Mouse (Mus musculus) hindbrain, embryonic 14.5 days (tissue): ENCODE data around the gene Rxra. TPM values are rescaled to one million over a fixed set of nuclear protein-coding genes. Genes with fewer than 3 reads are reported as not detected.
A peak's percentile ranks its signal among the peaks of the same experiment; 100 is the strongest.

ENCODE experiments used
- ATAC-seq: fragments of 200-750 bp; cut with Nextera tagmentation; 2 replicates; pipeline ENCODE4 v1.8.0; 2017; ENCODE audit warnings: moderate number of reproducible peaks, mild to moderate bottlenecking, moderate TSS enrichment, moderate library complexity; ENCODE audit not compliant: low FRiP score
- DNase-seq: peaks from one replicate; pipeline ENCODE4 v3.0.0-alpha.2; 2015; ENCODE audit warnings: low spot score
- H3K27ac ChIP-seq: fragments of 300-500 bp; sonication (generic); 2 replicates; pipeline ENCODE4 v1.5.1; 2014; ENCODE audit warnings: mild to moderate bottlenecking, moderate library complexity
- H3K27me3 ChIP-seq: fragments of 300-500 bp; sonication (generic); 2 replicates; pipeline ENCODE4 v1.6.1; 2014; ENCODE audit warnings: mild to moderate bottlenecking, low read length, mixed read lengths; ENCODE audit not compliant: control insufficient read depth, insufficient read depth
- H3K36me3 ChIP-seq: fragments of 300-500 bp; sonication (generic); replicated peaks from 2 replicates; pipeline ENCODE4 v1.6.1; 2014; ENCODE audit not compliant: control insufficient read depth, insufficient read depth
- H3K4me1 ChIP-seq: fragments of 300-500 bp; sonication (generic); replicated peaks from 2 replicates; pipeline ENCODE4 v1.6.1; 2014; ENCODE audit warnings: antibody characterized with exemption, low read length, mixed read lengths; ENCODE audit not compliant: control insufficient read depth, insufficient read depth
- H3K4me2 ChIP-seq: fragments of 300-500 bp; sonication (generic); replicated peaks from 2 replicates; pipeline ENCODE4 v1.6.1; 2014; ENCODE audit warnings: mild to moderate bottlenecking, moderate library complexity
- H3K4me3 ChIP-seq: fragments of 300-500 bp; sonication (generic); replicated peaks from 2 replicates; pipeline ENCODE4 v1.5.1; 2014; ENCODE audit warnings: mild to moderate bottlenecking, low read length
- H3K9ac ChIP-seq: fragments of 300-500 bp; sonication (generic); 2 replicates; pipeline ENCODE4 v1.6.1; 2014
- H3K9me3 ChIP-seq: fragments of 300-500 bp; sonication (generic); 2 replicates; pipeline ENCODE4 v1.6.1; 2016; ENCODE audit warnings: low read length; ENCODE audit not compliant: control insufficient read depth
- WGBS: fragments of 180-500 bp; shearing (Covaris S2); extraction: QIAGEN DNeasy Blood & Tissue Kit; methylation state at CpG from one replicate; pipeline ENCODE4 v1.1.7; 2014; 5-methylcytosine and 5-hydroxymethylcytosine counted together
- polyA plus RNA-seq: library from polyadenylated mRNA; unstranded; fragments of >200 nt; fragmentation: Nextera tagmentation; extraction: Ambion mirVana; gene quantifications from 2 replicates; pipeline ENCODE4 v1.2.1, GENCODE M21; 2014

The Rxra gene
- polyA plus RNA-seq, 1 experiment from 2014 or later = 2.4 TPM

DNA sequence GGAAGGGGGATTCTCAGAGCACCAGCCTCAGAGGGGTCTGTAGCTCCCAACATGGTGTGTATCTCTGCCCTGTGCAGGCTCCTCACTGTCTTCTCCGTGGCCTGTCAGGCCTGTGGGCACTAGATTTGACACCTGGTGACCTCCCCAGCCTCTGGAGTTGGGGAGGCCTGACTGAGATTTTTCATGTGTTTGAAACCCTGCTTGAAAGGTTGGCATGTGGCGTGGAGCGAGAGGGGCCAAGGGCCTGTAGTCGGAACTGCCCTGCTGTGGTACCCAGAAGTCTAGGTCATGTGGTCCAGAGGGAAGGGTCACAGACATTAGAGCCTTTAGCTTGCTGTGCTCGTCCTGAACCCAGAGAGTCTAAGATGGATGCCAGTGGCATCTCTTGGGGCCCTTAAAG lies 60.6 kb downstream of the Rxra start:
- H3K4me1 ChIP-seq = peaks cover 41% of the 10 kb centered on the region
- no peak overlapping the region for H3K4me3 ChIP-seq
- H3K27me3 ChIP-seq = no peaks in the 10 kb centered on the region
- no peak overlapping the region for H3K4me2 ChIP-seq
- H3K9ac ChIP-seq = no peak overlapping the region
- 83% methylated on average over 5 of the region's 5 CpGs for WGBS
- no peaks in the 10 kb centered on the region for H3K9me3 ChIP-seq
- 0 out of 2 replicates have a peak, but pooled peaks cover 3% of the 10 kb centered on the region for H3K36me3 ChIP-seq
- DNase-seq = no peak
- H3K27ac ChIP-seq = no peak overlapping the region
- ATAC-seq = no peak

DNA sequence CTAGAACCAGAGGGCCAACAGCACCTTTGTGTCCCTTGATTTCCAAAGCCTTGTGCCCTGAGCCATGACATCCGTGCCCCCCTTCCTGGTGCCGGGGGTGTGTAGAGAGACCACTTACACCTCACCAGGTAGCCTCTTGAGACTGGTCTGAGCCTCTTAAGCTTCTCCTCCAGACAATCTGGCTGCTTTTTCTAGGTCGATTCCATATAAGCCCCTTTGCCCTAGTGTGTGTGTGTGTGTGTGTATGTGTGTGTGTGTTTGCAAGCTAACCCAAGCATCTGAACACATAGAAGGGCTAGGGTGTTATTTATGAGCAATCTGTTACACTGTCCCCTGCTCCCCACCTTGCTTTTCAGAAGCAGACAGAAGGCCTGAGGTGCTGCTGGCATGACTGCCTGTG lies 62.2 kb downstream of the Rxra start:
- Histone ChIP-seq H3K9me3 (no peaks in the 10 kb centered on the region), H3K4me1 (peaks cover 34% of the 10 kb centered on the region), H3K9ac (no peak overlapping the region), H3K27me3 (no peaks in the 10 kb centered on the region), H3K4me2 (no peak overlapping the region), H3K4me3 (no peak overlapping the region), H3K27ac (no peak overlapping the region), H3K36me3 (0 out of 2 replicates have a peak, but pooled peaks cover 3% of the 10 kb centered on the region)
- DNase-seq = no peak
- WGBS = 90% methylated on average over 3 of the region's 3 CpGs
- ATAC-seq = no peak

DNA sequence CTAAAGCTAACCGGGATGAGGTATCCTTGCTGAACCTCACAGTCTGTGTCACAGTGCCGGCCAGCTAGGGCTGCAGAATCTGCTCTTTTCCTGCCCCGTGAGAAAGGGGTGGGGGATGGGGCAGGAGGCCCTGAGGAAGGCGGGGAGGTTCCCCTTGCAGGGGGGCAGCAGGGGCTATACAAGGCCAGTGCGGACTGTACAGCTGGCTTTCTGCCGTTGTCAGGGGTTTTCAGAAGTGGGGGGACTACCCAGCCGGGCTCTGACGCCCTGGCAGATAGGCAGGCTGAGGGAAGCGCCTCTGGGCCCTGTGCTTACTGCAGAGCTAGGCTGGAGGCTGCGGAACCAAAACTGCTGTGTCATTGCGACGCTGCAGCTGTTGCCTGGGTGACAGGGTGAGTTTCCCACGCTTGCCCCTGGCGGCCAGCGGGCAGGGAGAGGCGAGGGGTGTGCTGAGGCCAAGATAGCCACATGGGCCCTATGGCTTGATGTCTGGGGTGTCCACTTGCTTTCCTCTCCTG lies 63.9 kb downstream of the Rxra start:
- Histone ChIP-seq H3K9me3 (no peaks in the 10 kb centered on the region), H3K36me3 (0 out of 2 replicates have a peak, but pooled peaks cover 3% of the 10 kb centered on the region), H3K4me1 (peaks cover 27% of the 10 kb centered on the region), H3K9ac (peak overlapping the region; percentile 42), H3K27ac (peak overlapping the region; percentile 52), H3K27me3 (no peaks in the 10 kb centered on the region), H3K4me3 (no peak overlapping the region), H3K4me2 (peak overlapping the region; percentile 22; the same call in 1 of the 2 replicates)
- DNase-seq = peak; percentile 80
- peak; percentile 80 for ATAC-seq
- 4% methylated on average over 16 of the region's 16 CpGs for WGBS

DNA sequence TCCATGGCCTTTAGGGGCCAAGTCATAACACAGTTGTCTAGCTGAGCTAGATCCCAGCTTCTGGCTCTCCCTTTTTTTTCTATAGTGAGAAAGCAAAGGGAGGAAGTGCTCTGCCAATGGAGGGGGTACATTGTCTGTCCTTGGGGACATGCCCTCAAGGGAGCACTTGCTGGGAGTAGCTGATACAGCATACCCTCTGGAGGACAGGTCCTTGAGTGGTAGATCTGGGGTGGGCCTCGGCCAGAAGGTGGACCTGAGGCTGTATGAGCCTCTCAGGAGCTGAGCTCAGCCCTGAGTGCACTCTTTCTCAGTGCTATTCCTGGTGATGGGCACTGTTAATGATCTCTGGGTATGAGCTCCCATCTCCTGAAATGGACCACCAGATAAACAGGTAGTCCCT lies 66.9 kb downstream of the Rxra start:
- Histone ChIP-seq H3K9me3 (no peaks in the 10 kb centered on the region), H3K27me3 (no peaks in the 10 kb centered on the region), H3K36me3 (no peaks in the 10 kb centered on the region), H3K4me1 (peaks cover 38% of the 10 kb centered on the region), H3K4me2 (no peak overlapping the region), H3K4me3 (no peak overlapping the region), H3K9ac (no peak overlapping the region), H3K27ac (no peak overlapping the region)
- ATAC-seq = no peak
- 90% methylated on average over 1 of the region's 1 CpGs for WGBS
- no peak for DNase-seq

DNA sequence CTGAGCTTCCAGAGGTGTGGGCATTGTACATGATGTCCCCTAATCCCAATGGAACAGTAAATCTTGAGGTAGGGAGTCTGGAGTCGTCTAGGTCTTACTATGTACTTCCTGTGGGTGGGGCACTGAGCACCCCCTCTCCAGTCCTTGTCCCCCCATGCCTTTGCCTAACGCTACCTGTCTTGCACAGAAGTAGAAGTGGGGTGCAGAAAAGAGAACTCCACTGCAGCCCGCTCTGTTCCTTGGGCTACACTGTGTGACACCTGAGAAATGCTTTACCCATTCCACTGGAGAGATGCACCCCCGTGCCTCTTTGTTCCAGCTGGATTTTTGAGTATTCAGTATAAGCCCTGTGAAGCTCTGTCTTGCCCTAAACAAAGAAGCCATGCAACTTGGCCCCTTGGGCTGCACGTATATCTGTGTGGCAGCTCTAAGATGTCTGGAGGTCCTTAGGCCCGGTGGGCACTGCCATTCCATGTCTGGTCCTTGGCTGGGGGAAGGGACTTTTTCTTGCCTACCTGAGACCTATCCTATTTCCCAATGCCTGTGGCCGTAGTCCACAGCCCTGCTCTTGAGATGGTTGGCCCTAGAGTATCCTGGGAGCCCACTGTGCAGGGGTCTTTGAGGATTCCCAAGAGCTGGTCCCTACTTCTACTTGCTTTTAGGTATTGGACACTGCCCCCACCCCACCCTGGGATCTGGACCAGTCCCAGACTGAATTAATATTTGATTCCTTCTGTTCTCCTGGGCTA lies 67.8 kb downstream of the Rxra start:
- H3K27ac ChIP-seq = no peak overlapping the region
- H3K4me3 ChIP-seq = no peak overlapping the region
- DNase-seq (no peak), ATAC-seq (no peak)
- no peaks in the 10 kb centered on the region for H3K27me3 ChIP-seq
- H3K4me1 ChIP-seq = peaks cover 32% of the 10 kb centered on the region
- H3K9ac ChIP-seq = no peak overlapping the region
- no peak overlapping the region for H3K4me2 ChIP-seq
- 0 out of 2 replicates have a peak, but pooled peaks cover 5% of the 10 kb centered on the region for H3K36me3 ChIP-seq
- H3K9me3 ChIP-seq = no peaks in the 10 kb centered on the region
- 88% methylated on average over 7 of the region's 7 CpGs for WGBS

DNA sequence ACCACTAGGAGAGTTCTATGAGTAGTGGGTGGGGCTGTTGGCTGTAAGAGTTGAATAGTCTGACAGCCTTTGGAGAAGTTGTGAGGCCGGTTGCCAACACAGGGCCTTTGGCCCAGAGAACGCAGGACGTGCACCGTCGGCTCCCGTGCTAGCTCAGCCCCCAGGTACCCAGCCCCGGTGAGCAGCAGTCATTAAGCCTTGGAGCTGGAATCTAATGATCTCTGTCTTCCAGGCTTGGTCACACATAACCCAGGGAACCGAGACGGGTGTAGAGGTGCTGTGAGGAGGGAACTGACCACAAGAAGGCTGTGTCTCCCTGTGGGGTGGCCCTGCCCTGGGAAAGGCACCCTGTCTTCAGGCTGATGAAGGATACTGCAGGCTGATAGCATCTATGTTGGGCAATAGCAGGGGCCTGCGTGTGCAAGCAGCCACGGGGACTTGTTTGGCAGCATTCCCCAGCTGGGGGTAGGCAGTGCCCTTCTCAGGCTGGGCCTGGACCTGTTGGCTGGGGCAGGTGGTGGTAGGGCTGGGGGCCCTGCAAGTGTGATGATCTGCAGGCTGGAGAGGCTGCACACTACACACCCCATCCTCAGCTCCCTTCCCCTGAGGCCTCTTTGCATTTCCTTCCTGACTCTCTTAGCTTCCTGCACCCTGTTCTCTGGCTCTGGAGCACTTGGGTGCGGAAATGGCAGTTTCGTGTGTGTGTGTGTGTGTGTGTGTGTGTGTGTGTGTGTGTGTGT lies 68.5 kb downstream of the Rxra start:
- no peak overlapping the region for H3K4me2 ChIP-seq
- peaks cover 25% of the 10 kb centered on the region for H3K4me1 ChIP-seq
- H3K27ac ChIP-seq = no peak overlapping the region
- no peaks in the 10 kb centered on the region for H3K27me3 ChIP-seq
- DNase-seq = no peak
- ATAC-seq = no peak
- no peak overlapping the region for H3K4me3 ChIP-seq
- 0 out of 2 replicates have a peak, but pooled peaks cover 5% of the 10 kb centered on the region for H3K36me3 ChIP-seq
- H3K9me3 ChIP-seq = no peaks in the 10 kb centered on the region
- 61% methylated on average over 13 of the region's 13 CpGs for WGBS
- no peak overlapping the region for H3K9ac ChIP-seq

DNA sequence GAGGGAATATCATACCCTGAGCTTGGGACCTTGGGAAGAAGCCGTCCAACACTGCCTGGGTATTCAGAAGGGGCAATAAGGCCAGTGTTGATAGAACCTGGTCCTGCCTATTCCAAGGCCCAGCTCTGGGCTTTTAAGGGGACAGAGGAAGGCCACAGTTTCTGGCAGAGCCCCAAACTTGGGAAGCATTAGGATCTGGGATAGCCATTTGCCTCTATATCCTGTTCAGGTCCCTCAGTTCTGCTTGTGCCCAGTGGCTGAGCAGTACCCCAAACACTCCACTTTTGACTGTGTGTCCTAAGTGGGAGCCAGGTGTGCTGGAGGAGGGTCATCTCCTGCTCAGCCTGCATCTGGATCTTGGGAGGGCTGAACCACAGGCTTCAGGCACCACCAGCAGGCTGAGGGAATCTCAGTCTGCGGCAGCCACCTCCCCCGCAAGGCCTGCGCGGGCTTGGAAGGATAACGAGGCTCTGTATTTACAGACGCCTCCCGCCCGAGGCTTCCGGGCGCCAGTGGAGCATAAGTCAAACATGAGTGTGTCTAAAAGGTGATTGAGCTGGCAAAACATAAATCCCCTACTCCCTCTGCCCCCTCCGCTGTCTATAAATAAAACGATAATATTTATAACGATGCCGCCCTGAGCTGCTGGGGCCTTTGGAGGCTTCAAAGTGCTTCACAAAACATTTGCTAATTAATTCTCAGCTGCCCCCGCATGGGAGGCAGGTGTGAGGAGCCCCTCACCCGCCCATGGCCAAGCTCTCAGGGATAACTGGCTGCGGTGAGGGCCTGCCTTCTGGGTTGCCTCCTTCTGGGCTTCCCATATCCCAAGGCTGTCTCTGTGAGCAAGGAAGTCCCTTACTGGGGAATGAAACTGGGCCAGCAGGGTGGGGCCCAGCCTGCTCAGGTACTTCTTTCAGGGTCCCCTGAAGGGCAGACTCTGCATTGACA lies 69.7 kb downstream of the Rxra start:
- no peak for DNase-seq
- peaks cover 13% of the 10 kb centered on the region for H3K4me1 ChIP-seq
- 0 out of 2 replicates have a peak, but pooled peaks cover 5% of the 10 kb centered on the region for H3K36me3 ChIP-seq
- H3K9me3 ChIP-seq = no peaks in the 10 kb centered on the region
- 25% methylated on average over 18 of the region's 18 CpGs for WGBS
- no peaks in the 10 kb centered on the region for H3K27me3 ChIP-seq
- H3K4me3 ChIP-seq = no peak overlapping the region
- no peak for ATAC-seq
- no peak overlapping the region for H3K4me2 ChIP-seq
- H3K9ac ChIP-seq = peak overlapping the region; percentile 13; the same call in 1 of the 2 replicates
- H3K27ac ChIP-seq = peak overlapping the region; percentile 44

DNA sequence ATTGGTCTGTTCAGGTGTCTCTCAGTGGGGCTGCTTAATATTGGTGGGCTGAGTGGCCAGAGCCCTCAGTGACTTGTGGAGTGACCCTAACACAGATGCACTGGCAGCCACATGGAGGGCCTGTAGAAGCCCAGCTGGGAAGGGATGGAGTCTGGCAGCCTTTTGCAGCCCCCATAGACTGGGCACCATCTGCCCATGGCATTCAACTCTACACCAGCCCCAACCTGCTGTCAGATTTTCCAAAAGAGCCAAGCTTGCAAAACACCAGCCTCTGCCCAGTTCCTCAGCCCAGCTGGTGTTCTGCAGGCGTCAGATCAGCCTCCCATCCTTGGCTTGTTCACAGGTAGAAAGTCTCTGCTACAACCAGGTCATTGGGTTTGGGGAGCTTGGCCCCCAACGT lies 70.6 kb downstream of the Rxra start:
- no peak overlapping the region for H3K4me2 ChIP-seq
- H3K36me3 ChIP-seq = 0 out of 2 replicates have a peak, but pooled peaks cover 5% of the 10 kb centered on the region
- no peak overlapping the region for H3K4me3 ChIP-seq
- ATAC-seq = no peak
- no peaks in the 10 kb centered on the region for H3K27me3 ChIP-seq
- no peaks in the 10 kb centered on the region for H3K9me3 ChIP-seq
- H3K9ac ChIP-seq = no peak overlapping the region
- 55% methylated on average over 2 of the region's 2 CpGs for WGBS
- DNase-seq = no peak
- H3K27ac ChIP-seq = 0 out of 2 replicates have a peak overlapping the region, but pooled peaks have one; percentile 17
- H3K4me1 ChIP-seq = peaks cover 12% of the 10 kb centered on the region
